Mouse (Mus musculus) neural tube, embryonic 11.5 days (tissue): Measurements from ENCODE around the gene Ptpa. TPM values are rescaled to one million over a fixed set of nuclear protein-coding genes. Genes with fewer than 3 reads are reported as not detected.

Source experiments
- ATAC-seq: fragments of 200-750 bp; cut with Nextera tagmentation; 2 replicates; pipeline ENCODE4 v1.8.0; 2017; ENCODE audit warnings: moderate number of reproducible peaks, mild to moderate bottlenecking, moderate TSS enrichment, moderate library complexity; ENCODE audit not compliant: insufficient read depth, low FRiP score, low TSS enrichment
- DNase-seq: peaks from one replicate; pipeline ENCODE4 v3.0.0-alpha.2; 2015; ENCODE audit warnings: low spot score
- H3K27ac ChIP-seq: fragments of 300-500 bp; sonication (generic); 2 replicates; pipeline ENCODE4 v1.5.1; 2014; ENCODE audit warnings: low read depth, mild to moderate bottlenecking, low read length
- H3K27me3 ChIP-seq: fragments of 300-500 bp; sonication (generic); 2 replicates; pipeline ENCODE4 v1.6.1; 2014; ENCODE audit warnings: mild to moderate bottlenecking, low read length, mixed read lengths; ENCODE audit not compliant: control insufficient read depth, insufficient read depth
- H3K36me3 ChIP-seq: fragments of 300-500 bp; sonication (generic); 2 replicates; pipeline ENCODE4 v1.6.1; 2014; ENCODE audit warnings: mild to moderate bottlenecking, low read length, moderate library complexity, mixed read lengths; ENCODE audit not compliant: control insufficient read depth, insufficient read depth
- H3K4me1 ChIP-seq: fragments of 300-500 bp; sonication (generic); 2 replicates; pipeline ENCODE4 v1.6.1; 2014; ENCODE audit warnings: low read length, mixed read lengths; ENCODE audit not compliant: control insufficient read depth, insufficient read depth
- H3K4me2 ChIP-seq: fragments of 300-500 bp; sonication (generic); 2 replicates; pipeline ENCODE4 v1.6.1; 2014; ENCODE audit warnings: low read depth, mild to moderate bottlenecking, moderate library complexity
- H3K4me3 ChIP-seq: fragments of 300-500 bp; sonication (generic); 2 replicates; pipeline ENCODE4 v1.5.1; 2014; ENCODE audit warnings: low read depth, low read length
- H3K9ac ChIP-seq: fragments of 300-500 bp; sonication (generic); 2 replicates; pipeline ENCODE4 v1.6.1; 2014; ENCODE audit warnings: mild to moderate bottlenecking, low read length
- H3K9me3 ChIP-seq: fragments of 300-500 bp; sonication (generic); 2 replicates; pipeline ENCODE4 v1.6.1; 2016; ENCODE audit warnings: low read length; ENCODE audit not compliant: control insufficient read depth
- WGBS: fragments of 180-500 bp; shearing (Covaris S2); extraction: QIAGEN DNeasy Blood & Tissue Kit; methylation state at CpG from one replicate; pipeline ENCODE4 v1.1.7; 2014; 5-methylcytosine and 5-hydroxymethylcytosine counted together
- polyA plus RNA-seq: library from polyadenylated mRNA; unstranded; fragments of >200 nt; fragmentation: Nextera tagmentation; extraction: Ambion mirVana; gene quantifications from 2 replicates; pipeline ENCODE4 v1.2.1, GENCODE M21; 2014

The Ptpa gene
- polyA plus RNA-seq, 1 experiment from 2014 or later: 63.2 TPM

DNA sequence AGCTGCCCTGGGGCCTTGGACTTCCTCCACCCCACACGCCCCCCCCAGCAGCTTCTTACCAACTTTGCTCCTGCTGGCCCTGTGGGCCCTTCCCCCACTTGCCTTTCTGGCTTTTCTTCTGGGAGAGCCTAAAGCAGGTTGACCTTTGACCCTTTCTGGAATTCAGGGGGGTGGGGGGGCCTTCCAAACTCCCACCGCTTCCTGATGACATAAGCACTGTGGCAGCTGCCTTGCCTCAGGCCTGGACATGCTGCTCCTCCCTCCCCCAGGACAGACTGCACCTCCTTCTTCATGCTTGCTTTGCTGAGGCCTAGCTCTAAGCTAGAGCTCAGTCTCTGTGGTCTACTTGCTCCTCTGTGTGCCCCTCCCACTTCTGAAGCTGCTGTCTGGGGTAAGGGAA, 29.5 kb downstream of the Ptpa start:
- ATAC-seq (no peak), DNase-seq (peak; percentile 52)
- Histone ChIP-seq H3K27me3 (no peaks in the 10 kb centered on the region), H3K4me2 (no peak overlapping the region), H3K9me3 (no peaks in the 10 kb centered on the region), H3K4me1 (peaks cover 52% of the 10 kb centered on the region), H3K27ac (peak overlapping the region; percentile 57), H3K4me3 (no peak overlapping the region), H3K36me3 (peaks cover 6% of the 10 kb centered on the region; the same call in 1 of the 2 replicates), H3K9ac (peak overlapping the region; percentile 22; the same call in 1 of the 2 replicates)
- WGBS: 18% methylated on average over 2 of the region's 2 CpGs

DNA sequence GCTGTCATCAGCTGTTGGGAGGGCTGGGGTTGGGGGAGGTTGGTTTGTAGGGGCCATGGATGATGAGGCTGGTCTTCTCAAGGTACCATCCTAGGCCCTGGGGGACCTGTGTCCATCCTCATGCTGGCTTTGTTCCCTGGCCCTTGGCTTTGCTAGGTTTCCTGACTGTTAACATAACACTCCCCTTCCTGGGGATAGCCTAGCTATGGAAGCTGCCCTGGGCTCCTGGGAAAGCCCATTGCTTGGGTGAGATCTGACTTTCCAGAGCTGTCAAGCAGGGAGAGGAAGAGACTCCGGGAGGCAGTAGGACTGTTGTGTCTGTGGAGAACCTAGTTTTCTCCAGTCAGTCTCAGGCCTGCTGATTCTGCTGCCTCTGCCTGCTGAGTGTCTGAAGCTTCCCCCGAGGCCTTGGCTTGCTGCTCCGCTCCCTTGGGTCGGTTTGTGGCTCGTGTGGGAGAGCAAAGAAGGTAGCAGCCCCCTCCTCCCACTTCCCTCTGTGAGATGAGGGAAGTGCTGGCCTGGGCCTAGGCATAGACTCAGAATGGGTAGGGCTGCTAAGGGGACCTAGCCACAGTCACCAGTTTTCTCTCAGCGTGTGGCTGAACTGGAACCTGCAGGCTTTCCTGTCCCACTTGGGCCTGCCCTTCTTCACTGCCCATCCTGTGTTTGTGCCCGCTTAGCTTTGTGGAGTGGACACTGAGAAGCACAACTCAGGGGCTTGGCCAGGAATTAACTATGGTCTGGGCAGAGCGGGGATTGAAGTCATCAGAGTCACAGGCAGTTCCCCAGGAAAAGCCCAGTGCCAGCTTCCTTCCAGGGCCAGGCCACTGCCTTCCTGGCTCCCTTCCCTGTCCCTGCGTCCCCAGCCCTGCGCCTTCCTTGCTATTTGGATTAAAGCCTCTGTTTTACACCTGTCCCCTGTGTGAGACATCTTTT, 31.3 kb downstream of the Ptpa start:
- DNase-seq (no peak), ATAC-seq (no peak)
- no peak overlapping the region for H3K4me3 ChIP-seq
- H3K27ac ChIP-seq: no peak overlapping the region
- no peak overlapping the region for H3K9ac ChIP-seq
- no peaks in the 10 kb centered on the region for H3K9me3 ChIP-seq
- H3K4me1 ChIP-seq: peaks cover 35% of the 10 kb centered on the region
- peaks cover 6% of the 10 kb centered on the region; the same call in 1 of the 2 replicates for H3K36me3 ChIP-seq
- H3K4me2 ChIP-seq: no peak overlapping the region
- 89% methylated on average over 10 of the region's 10 CpGs for WGBS
- no peaks in the 10 kb centered on the region for H3K27me3 ChIP-seq

DNA sequence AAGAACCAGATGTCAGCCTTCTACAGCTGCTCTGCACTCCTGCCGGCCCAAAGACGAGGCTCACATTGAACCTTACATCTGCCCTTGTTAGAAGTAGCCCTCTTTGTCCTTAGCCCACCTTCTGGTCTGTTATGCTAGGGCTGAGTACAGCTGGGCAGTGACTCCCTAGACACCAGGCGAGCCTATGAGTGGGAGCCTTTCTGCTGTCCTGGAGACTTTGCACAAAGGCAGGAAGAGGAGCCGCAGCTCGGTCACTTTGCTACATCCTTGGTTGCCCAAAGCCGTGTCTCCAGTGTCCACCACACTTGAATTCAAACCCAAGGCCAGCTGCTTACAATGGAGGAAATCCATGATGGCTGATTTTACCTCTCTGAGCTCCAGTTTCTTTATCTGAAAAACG, 32.5 kb downstream of the Ptpa start:
- Histone ChIP-seq H3K36me3 (peaks cover 6% of the 10 kb centered on the region; the same call in 1 of the 2 replicates), H3K4me1 (peaks cover 23% of the 10 kb centered on the region), H3K4me2 (no peak overlapping the region), H3K4me3 (no peak overlapping the region), H3K27ac (no peak overlapping the region), H3K9ac (no peak overlapping the region), H3K27me3 (no peaks in the 10 kb centered on the region), H3K9me3 (no peaks in the 10 kb centered on the region)
- no peak for DNase-seq
- 94% methylated on average over 7 of the region's 7 CpGs for WGBS
- no peak for ATAC-seq

DNA sequence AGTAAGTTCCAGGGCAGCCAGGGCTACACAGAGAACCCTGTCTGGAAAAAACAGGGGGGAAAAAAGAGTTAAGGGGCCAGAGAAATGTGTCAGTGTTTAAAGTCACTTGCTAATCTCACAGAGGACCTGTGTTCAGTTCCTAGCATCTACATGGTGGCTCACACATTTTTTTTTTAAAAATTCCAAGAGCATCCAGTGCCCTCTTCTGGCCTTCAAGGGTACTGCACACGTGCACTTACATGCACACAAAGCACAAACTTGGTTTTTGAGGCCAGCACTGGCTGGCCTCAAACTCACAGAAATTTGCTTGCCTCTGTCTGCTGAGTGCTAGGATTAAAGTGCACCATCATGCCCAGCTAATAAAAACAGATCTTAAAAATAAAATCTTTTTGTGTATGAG, 34.7 kb downstream of the Ptpa start:
- no peak for DNase-seq
- Histone ChIP-seq H3K9ac (no peak overlapping the region), H3K27ac (no peak overlapping the region), H3K4me2 (no peak overlapping the region), H3K36me3 (peaks cover 6% of the 10 kb centered on the region; the same call in 1 of the 2 replicates), H3K9me3 (no peaks in the 10 kb centered on the region), H3K4me3 (no peak overlapping the region), H3K4me1 (peaks cover 4% of the 10 kb centered on the region), H3K27me3 (no peaks in the 10 kb centered on the region)
- WGBS: 59% methylated on average over 1 of the region's 1 CpGs
- ATAC-seq: no peak

DNA sequence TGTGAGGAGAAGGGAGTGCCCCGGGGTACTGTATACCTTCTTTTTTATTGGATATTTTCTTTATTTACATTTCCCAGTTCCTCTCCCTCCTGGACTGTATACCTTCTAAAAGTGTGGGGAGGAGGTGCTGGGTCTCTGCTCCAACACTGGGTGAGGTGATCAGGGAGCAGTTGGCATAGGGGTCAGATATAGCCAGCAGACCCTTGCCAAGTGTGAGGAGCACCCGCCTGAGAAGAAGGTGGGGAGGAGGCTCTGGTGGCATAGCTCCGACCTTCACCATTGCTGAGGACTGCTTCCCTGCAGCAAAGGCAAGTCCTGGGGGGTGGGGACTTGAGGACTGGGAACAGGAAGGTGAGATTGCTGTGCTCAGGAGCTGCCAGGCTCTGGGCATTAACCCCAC, 35.7 kb downstream of the Ptpa start:
- 89% methylated on average over 3 of the region's 3 CpGs for WGBS
- Histone ChIP-seq H3K4me2 (no peak overlapping the region), H3K4me1 (no peaks in the 10 kb centered on the region), H3K9ac (no peak overlapping the region), H3K27ac (no peak overlapping the region), H3K9me3 (no peaks in the 10 kb centered on the region), H3K36me3 (peaks cover 4% of the 10 kb centered on the region; the same call in 1 of the 2 replicates), H3K27me3 (no peaks in the 10 kb centered on the region), H3K4me3 (no peak overlapping the region)
- ATAC-seq (no peak), DNase-seq (no peak)

DNA sequence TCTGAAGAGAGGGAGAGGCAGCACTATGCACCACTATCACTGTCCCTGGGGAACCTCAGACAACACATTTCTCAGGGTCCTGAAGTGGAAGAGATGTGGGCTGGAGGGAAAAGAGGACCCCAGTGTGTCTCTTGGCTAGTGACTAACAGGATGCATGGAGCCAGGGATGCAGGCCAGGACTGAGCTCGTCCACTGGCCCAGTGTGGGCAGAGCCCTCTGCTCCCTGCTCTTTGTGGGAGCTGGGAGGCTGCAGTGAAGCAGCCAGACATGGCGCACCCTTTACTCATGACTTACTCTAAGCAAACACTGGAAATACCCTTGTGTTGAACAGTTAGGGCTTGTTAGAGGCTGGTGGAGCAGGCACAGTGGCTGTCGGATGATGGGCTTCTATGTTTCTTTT, 37.7 kb downstream of the Ptpa start:
- 89% methylated on average over 3 of the region's 3 CpGs for whole genome bisulfite sequencing
- DNase-seq (no peak), ATAC-seq (no peak)
- Histone ChIP-seq H3K36me3 (peaks cover 2% of the 10 kb centered on the region; the same call in 1 of the 2 replicates), H3K4me1 (no peaks in the 10 kb centered on the region), H3K4me2 (no peak overlapping the region), H3K27me3 (no peaks in the 10 kb centered on the region), H3K27ac (no peak overlapping the region), H3K4me3 (no peak overlapping the region), H3K9me3 (no peaks in the 10 kb centered on the region), H3K9ac (no peak overlapping the region)

- Histone ChIP-seq H3K9me3 (no peaks in the 10 kb centered on the region), H3K27me3 (no peaks in the 10 kb centered on the region), H3K9ac (no peak overlapping the region), H3K4me2 (no peak overlapping the region), H3K27ac (no peak overlapping the region), H3K4me3 (no peak overlapping the region), H3K4me1 (no peaks in the 10 kb centered on the region), H3K36me3 (0 out of 2 replicates have a peak, but pooled peaks cover 2% of the 10 kb centered on the region)
- ATAC-seq: no peak
- DNase-seq: no peak
- WGBS: 89% methylated on average over 5 of the region's 5 CpGs
These were observed 38.7 kb downstream of the Ptpa start for GRCm38 (mm10) chr2:30454587-30454986.

- Histone ChIP-seq H3K36me3 (no peaks in the 10 kb centered on the region), H3K4me3 (no peak overlapping the region), H3K4me1 (no peaks in the 10 kb centered on the region), H3K9ac (peak overlapping the region; percentile 18; the same call in 1 of the 2 replicates), H3K9me3 (no peaks in the 10 kb centered on the region), H3K4me2 (no peak overlapping the region), H3K27ac (peak overlapping the region; percentile 62), H3K27me3 (no peaks in the 10 kb centered on the region)
- no peak for ATAC-seq
- WGBS: 69% methylated on average over 13 of the region's 13 CpGs
- DNase-seq: no peak
These were observed 40.5 kb downstream of the Ptpa start for GRCm38 (mm10) chr2:30456104-30456980.
